Mouse (Mus musculus): Measurements from ENCODE around the gene Pkp2. TPM values are rescaled to one million over a fixed set of nuclear protein-coding genes. Genes with fewer than 3 reads are reported as not detected.

Pkp2 gene
- polyA plus RNA-seq, 1 experiment = 0.43 TPM

DNA sequence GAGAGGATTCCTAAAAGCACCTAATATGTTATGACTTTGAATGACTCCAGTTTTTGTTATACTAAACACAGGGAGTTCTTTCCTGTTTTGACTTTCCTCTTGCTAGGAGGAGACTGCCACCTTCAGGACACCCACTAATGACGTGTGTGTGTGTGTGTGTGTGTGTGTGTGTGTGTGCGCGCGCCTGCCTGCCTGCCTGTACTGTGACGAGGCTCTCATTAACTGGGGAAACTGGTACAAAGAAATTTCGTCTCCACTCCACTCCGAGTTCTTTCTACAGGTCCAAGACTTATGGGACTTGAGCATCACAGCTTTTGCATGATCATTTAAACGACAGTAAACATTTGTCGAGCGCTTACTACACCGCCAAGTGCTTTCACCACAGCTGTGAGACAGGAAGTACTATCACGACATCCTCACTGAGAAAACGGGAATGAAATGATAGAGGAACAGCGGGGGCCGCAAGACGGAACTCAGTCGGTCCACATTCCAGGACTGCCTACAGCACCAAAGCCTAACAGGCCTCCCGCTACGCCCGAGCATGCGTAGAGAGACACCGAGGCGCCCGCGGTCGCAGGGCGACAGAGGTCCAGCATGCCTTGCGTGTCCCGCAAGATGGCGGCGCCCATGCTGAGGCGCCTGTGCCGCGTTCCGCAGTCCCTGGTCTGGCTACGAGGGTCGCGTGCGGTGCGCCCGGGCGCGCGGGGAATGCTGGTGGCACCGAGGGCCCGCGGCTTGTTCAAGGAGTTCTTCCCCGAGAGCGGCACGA, 89.4 kb downstream of the Pkp2 start, which contains the start of gene Yars2:
TSS of gene Yars2 (plus strand) at position 597 of the 769 bp plus-strand sequence.
- peak within 1 kb of the TSS; percentile 92 for H3K4me3 ChIP-seq (ENCODE audit: extremely low read depth, insufficient read depth, insufficient read length)
- peaks cover 8% of the 10 kb centered on the region for H3K36me3 ChIP-seq (ENCODE audit: control insufficient read depth, insufficient read depth, low read length)
- H3K27ac ChIP-seq (ENCODE audit: insufficient read depth, low read length) = peak within 1 kb of the TSS; percentile 81
- peaks cover 5% of the 10 kb centered on the region for H3K4me1 ChIP-seq (ENCODE audit: control insufficient read depth, insufficient read depth, insufficient read length)
- under 1% methylated on average over 50 of the region's 50 CpGs for WGBS
- DNase-seq (ENCODE audit: low read depth in 1 of 2, low spot score in 2 of 2) = peak; percentile 75 to 87
- peak; percentile 85 for TF ChIP-seq POLR2A (IDR thresholded peaks at IDR 0.05; ENCODE audit: low read depth, low read length)
- TF ChIP-seq CTCF (IDR thresholded peaks at IDR 0.05; ENCODE audit: extremely low read depth, insufficient read depth, insufficient read length, insufficient replicate concordance) = peak; percentile 13; the same call in 1 of the 2 replicates
- no peaks in the 10 kb centered on the region for H3K27me3 ChIP-seq (ENCODE audit: control insufficient read depth, insufficient read depth, low read length)

DNA sequence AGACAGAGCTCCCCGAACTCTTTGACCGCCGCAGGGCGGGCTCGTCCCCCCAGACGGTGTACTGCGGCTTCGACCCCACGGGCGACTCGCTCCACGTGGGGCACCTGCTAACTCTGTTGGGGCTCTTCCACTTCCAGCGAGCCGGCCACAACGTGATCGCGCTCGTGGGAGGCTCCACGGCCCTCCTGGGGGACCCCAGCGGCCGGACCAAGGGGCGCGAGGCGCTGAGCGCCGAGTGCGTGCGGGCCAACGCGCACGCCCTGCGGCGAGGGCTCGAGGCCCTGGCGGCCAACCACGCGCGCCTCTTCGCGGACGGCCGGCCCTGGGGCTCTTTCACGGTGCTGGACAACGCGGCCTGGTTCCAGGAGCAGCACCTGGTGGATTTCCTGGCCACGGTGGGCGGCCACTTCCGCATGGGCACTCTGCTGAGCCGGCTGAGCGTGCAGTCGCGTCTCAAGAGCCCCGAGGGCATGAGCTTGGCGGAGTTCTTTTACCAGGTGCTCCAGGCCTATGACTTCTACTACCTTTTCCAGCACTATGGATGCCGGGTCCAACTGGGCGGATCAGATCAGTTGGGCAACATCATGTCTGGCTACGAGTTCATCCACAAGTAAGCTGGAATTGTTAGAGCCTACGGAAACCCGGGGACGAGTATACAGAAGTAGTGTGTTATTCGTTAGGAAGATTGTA, 90.2 kb downstream of the Pkp2 start:
- WGBS = under 1% methylated on average over 61 of the region's 61 CpGs
- H3K36me3 ChIP-seq (ENCODE audit: control insufficient read depth, insufficient read depth, low read length) = peaks cover 10% of the 10 kb centered on the region
- H3K4me1 ChIP-seq (ENCODE audit: control insufficient read depth, insufficient read depth, insufficient read length) = peaks cover 5% of the 10 kb centered on the region
- DNase-seq (ENCODE audit: low read depth in 1 of 2, low spot score in 2 of 2) = peak in 1 of 2 experiments; percentile 22
- peak overlapping the region; percentile 44; the same call in 1 of the 2 replicates for H3K27ac ChIP-seq (ENCODE audit: insufficient read depth, low read length)
- peak overlapping the region; percentile 92 for H3K4me3 ChIP-seq (ENCODE audit: extremely low read depth, insufficient read depth, insufficient read length)
- TF ChIP-seq CTCF (IDR thresholded peaks at IDR 0.05; ENCODE audit: extremely low read depth, insufficient read depth, insufficient read length, insufficient replicate concordance) = no peak
- no peak for TF ChIP-seq POLR2A (IDR thresholded peaks at IDR 0.05; ENCODE audit: low read depth, low read length)
- H3K27me3 ChIP-seq (ENCODE audit: control insufficient read depth, insufficient read depth, low read length) = no peaks in the 10 kb centered on the region

DNA sequence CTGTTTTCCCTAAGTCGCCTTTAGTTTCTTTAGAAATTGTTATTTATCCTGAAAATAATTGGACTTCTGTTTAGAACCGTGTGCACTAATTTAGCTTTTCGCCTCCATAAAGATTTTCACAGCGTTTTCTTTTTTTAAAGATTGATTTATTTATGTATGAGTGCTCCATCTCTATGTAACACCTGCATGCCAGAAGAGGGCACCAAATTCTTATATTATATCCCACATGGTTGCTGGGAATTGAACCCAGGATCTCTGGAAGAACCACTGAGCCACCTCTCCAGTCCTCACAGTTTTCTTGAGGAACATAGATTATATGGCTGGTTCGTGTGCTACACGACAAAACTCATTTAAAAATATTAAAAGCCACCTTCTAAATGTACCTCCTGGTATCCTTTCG, 90.8 kb downstream of the Pkp2 start:
- no peaks in the 10 kb centered on the region for H3K27me3 ChIP-seq (ENCODE audit: control insufficient read depth, insufficient read depth, low read length)
- no peak overlapping the region; the same call in 1 of the 2 replicates for H3K4me3 ChIP-seq (ENCODE audit: extremely low read depth, insufficient read depth, insufficient read length)
- H3K4me1 ChIP-seq (ENCODE audit: control insufficient read depth, insufficient read depth, insufficient read length) = peaks cover 5% of the 10 kb centered on the region
- WGBS = 28% methylated on average over 7 of the region's 7 CpGs
- no peak for TF ChIP-seq CTCF (IDR thresholded peaks at IDR 0.05; ENCODE audit: extremely low read depth, insufficient read depth, insufficient read length, insufficient replicate concordance)
- no peak for TF ChIP-seq POLR2A (IDR thresholded peaks at IDR 0.05; ENCODE audit: low read depth, low read length)
- peaks cover 11% of the 10 kb centered on the region for H3K36me3 ChIP-seq (ENCODE audit: control insufficient read depth, insufficient read depth, low read length)
- DNase-seq (ENCODE audit: low read depth in 1 of 2, low spot score in 2 of 2) = no peak
- no peak overlapping the region for H3K27ac ChIP-seq (ENCODE audit: insufficient read depth, low read length)

DNA sequence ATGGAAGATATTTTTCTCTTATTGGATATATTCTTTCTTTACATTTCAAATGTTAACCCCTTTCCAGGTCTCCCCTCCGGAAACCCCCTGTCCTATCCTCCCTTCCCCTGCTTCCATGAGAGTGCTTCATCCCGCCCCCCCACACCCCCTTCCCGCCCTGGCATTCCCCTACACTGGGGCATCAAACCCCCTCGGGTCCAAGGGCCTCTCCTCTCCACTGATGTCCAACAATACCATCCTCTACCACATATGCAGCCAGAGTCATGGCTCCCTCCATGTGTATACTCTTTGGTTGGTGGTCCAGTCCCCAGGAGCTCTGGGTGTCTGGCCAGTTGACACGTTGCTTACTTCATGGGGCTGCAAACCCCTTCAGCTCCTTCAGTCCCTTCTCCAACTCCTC, 98.2 kb downstream of the Pkp2 start:
- 93% methylated on average over 5 of the region's 5 CpGs for WGBS
- no peak for DNase-seq (ENCODE audit: low read depth in 1 of 2, low spot score in 2 of 2)
- no peak overlapping the region for H3K27ac ChIP-seq (ENCODE audit: insufficient read depth, low read length)
- H3K4me1 ChIP-seq (ENCODE audit: control insufficient read depth, insufficient read depth, insufficient read length) = no peaks in the 10 kb centered on the region
- no peak for TF ChIP-seq CTCF (IDR thresholded peaks at IDR 0.05; ENCODE audit: extremely low read depth, insufficient read depth, insufficient read length, insufficient replicate concordance)
- no peak for TF ChIP-seq POLR2A (IDR thresholded peaks at IDR 0.05; ENCODE audit: low read depth, low read length)
- H3K27me3 ChIP-seq (ENCODE audit: control insufficient read depth, insufficient read depth, low read length) = no peaks in the 10 kb centered on the region
- no peak overlapping the region for H3K4me3 ChIP-seq (ENCODE audit: extremely low read depth, insufficient read depth, insufficient read length)
- peaks cover 22% of the 10 kb centered on the region for H3K36me3 ChIP-seq (ENCODE audit: control insufficient read depth, insufficient read depth, low read length)

Other genes starting within 250 kb of the Pkp2 start
- 13.1 and 18.8 TPM in 2 replicates for gene Yars2, start 89.6 kb downstream of the Pkp2 start, polyA plus RNA-seq (2012; rRNA removed)
- gene Dnm1l, start 145.6 kb downstream of the Pkp2 start, polyA plus RNA-seq (2012; rRNA removed) = 4.9 and 5.2 TPM in 2 replicates